Mouse (Mus musculus) thymus, adult 2 months (tissue): ENCODE measurements around the gene Adi1. TPM values are rescaled to one million over a fixed set of nuclear protein-coding genes. Genes with fewer than 3 reads are reported as not detected.
A peak's percentile ranks its signal among the peaks of the same experiment; 100 is the strongest.

Experiments
- DNase-seq: peaks from one replicate; pipeline ENCODE4 v3.0.0; 2021
- H3K27ac ChIP-seq: fragments of 200-500 bp; 2 replicates; pipeline ENCODE4 v1.5.1; 2012; ENCODE audit warnings: low read length, control low read depth; ENCODE audit not compliant: control insufficient read depth, insufficient read depth
- H3K27me3 ChIP-seq: fragments of 200-500 bp; 2 replicates; pipeline ENCODE4 v1.6.1; 2012; ENCODE audit warnings: mild to moderate bottlenecking, low read length, moderate library complexity, mixed read lengths; ENCODE audit not compliant: control insufficient read depth, insufficient read depth
- H3K36me3 ChIP-seq: fragments of 200-500 bp; 2 replicates; pipeline ENCODE4 v1.6.1; 2012; ENCODE audit warnings: mild to moderate bottlenecking, low read length, moderate library complexity; ENCODE audit not compliant: control insufficient read depth, insufficient read depth
- H3K4me1 ChIP-seq: fragments of 200-500 bp; replicated peaks from 2 replicates; pipeline ENCODE4 v1.6.1; 2012; ENCODE audit warnings: low read length; ENCODE audit not compliant: control insufficient read depth, insufficient read depth
- H3K4me3 ChIP-seq: fragments of 200-500 bp; 2 replicates; pipeline ENCODE4 v1.5.1; 2012; ENCODE audit warnings: mild to moderate bottlenecking, low read length, control low read depth, moderate library complexity; ENCODE audit not compliant: control insufficient read depth, insufficient read depth
- CTCF ChIP-seq: fragments of 200-500 bp; IDR thresholded peaks from 2 replicates; pipeline ENCODE4 v1.5.1; 2012; ENCODE audit warnings: mild to moderate bottlenecking, control low read depth, low read length, moderate library complexity, borderline replicate concordance; ENCODE audit not compliant: control insufficient read depth, poor library complexity, insufficient read depth; ENCODE audit errors: extremely low read depth
- POLR2A ChIP-seq: fragments of 200-500 bp; IDR thresholded peaks from 2 replicates; pipeline ENCODE4 v1.6.1; 2012; ENCODE audit warnings: mild to moderate bottlenecking, low read length, control low read depth, moderate library complexity; ENCODE audit not compliant: control insufficient read depth, poor library complexity, insufficient read depth; ENCODE audit errors: extremely low read depth
- WGBS: fragments of 180-500 bp; shearing (Covaris S2); methylation state at CpG from one replicate; pipeline ENCODE4 v1.1.7; 2018; 5-methylcytosine and 5-hydroxymethylcytosine counted together
- polyA plus RNA-seq: library from polyadenylated mRNA; depleted of rRNA; stranded (reverse); fragments of >200 nt; gene quantifications from 2 replicates; pipeline ENCODE4 v1.2.3, GENCODE M21; 2012

Adi1 gene
- polyA plus RNA-seq, 1 experiment, result 15.8 TPM

- TF ChIP-seq CTCF (no peak), POLR2A (no peak)
- Histone ChIP-seq H3K27me3 (no peaks in the 10 kb centered on the region), H3K27ac (no peak overlapping the region), H3K4me3 (no peak overlapping the region), H3K36me3 (peaks cover 23% of the 10 kb centered on the region), H3K4me1 (peaks cover 13% of the 10 kb centered on the region; the same call in 1 of the 2 replicates)
- 95% methylated on average over 6 of the region's 6 CpGs for WGBS
- no peak for DNase-seq
These were observed 38.5 kb upstream of the Adi1 start for GRCm38 (mm10) chr12:28636543-28636942.

DNA sequence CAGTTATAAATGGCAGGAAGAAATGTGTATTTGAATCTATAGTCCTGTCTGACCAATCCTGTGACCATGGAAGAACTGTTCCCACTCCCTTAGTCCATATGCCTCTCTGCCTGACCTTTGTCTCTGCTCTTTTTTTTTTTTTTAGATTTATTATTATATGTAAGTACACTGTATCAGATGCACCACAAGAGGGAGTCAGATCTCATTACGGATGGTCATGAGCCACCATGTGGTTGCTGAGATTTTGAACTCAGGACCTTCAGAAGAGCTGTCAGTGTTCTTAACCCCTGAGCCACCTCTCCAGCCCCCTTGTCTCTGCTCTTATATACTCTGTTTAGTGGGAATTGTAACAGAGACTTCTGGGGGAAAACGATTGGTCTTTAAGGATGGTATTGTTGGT, 36.3 kb upstream of the Adi1 start:
- Histone ChIP-seq H3K4me3 (no peak overlapping the region), H3K36me3 (peaks cover under 1% of the 10 kb centered on the region), H3K27ac (no peak overlapping the region), H3K4me1 (peaks cover 12% of the 10 kb centered on the region; the same call in 1 of the 2 replicates), H3K27me3 (no peaks in the 10 kb centered on the region)
- DNase-seq, result no peak
- WGBS, result 59% methylated on average over 2 of the region's 2 CpGs
- TF ChIP-seq CTCF (no peak), POLR2A (no peak)

- TF ChIP-seq CTCF, result no peak
- peak; percentile 72 for TF ChIP-seq POLR2A
- H3K27ac ChIP-seq, result no peak within 1 kb of the TSS
- peak within 1 kb of the TSS; percentile 74 for H3K4me3 ChIP-seq
- peak; percentile 91 for DNase-seq
- peaks cover 4% of the 10 kb centered on the region for H3K4me1 ChIP-seq
- 3% methylated on average over 52 of the region's 52 CpGs for WGBS
- H3K27me3 ChIP-seq, result no peaks in the 10 kb centered on the region
- H3K36me3 ChIP-seq, result no peaks in the 10 kb centered on the region
These were observed 25.6 kb upstream of the Adi1 start, which contains the start of gene Rnaseh1 for GRCm38 (mm10) chr12:28649141-28650110. TSS of gene Rnaseh1 (plus strand) at chr12:28649602.

DNA sequence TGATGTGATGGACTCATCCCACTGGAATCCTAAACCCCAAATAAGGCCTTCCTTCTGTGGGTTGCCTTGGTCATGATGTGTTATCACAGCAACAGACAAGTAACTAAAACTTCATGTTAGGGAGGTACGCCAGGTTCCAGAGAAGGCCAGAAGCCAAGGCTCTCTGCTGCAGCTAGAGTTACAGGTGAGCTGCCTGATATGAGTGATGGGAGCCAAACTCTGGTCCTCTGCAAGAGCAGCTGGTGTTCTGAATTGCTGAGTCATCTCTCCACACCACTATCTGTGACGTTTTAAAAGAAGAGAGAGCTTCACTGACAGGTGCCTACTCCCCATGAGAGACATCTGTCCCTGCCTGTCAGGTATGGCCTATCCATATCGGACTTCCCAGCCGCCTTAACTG, 12.4 kb upstream of the Adi1 start:
- Histone ChIP-seq H3K36me3 (peaks cover 24% of the 10 kb centered on the region), H3K4me1 (no peaks in the 10 kb centered on the region), H3K27ac (no peak overlapping the region), H3K27me3 (no peaks in the 10 kb centered on the region; the same call in 1 of the 2 replicates), H3K4me3 (no peak overlapping the region)
- DNase-seq, result no peak
- no peak for TF ChIP-seq POLR2A
- no peak for TF ChIP-seq CTCF
- WGBS, result 75% methylated on average over 4 of the region's 4 CpGs

GRCm38 (mm10) chr12:28666734-28667133, 8.3 kb upstream of the Adi1 start:
- no peak overlapping the region for H3K4me3 ChIP-seq
- 84% methylated on average over 4 of the region's 4 CpGs for WGBS
- no peaks in the 10 kb centered on the region for H3K27me3 ChIP-seq
- H3K4me1 ChIP-seq, result no peaks in the 10 kb centered on the region
- H3K27ac ChIP-seq, result no peak overlapping the region
- TF ChIP-seq CTCF, result no peak
- TF ChIP-seq POLR2A, result no peak
- no peaks in the 10 kb centered on the region for H3K36me3 ChIP-seq
- no peak for DNase-seq

GRCm38 (mm10) chr12:28667287-28667686, 7.7 kb upstream of the Adi1 start:
- H3K27ac ChIP-seq, result no peak overlapping the region
- DNase-seq, result no peak
- H3K36me3 ChIP-seq, result no peaks in the 10 kb centered on the region
- no peak overlapping the region for H3K4me3 ChIP-seq
- 42% methylated on average over 8 of the region's 8 CpGs for WGBS
- no peaks in the 10 kb centered on the region for H3K4me1 ChIP-seq
- TF ChIP-seq POLR2A (no peak), CTCF (no peak)
- no peaks in the 10 kb centered on the region for H3K27me3 ChIP-seq
